Mouse (Mus musculus) lung, adult 2 months (tissue): ENCODE measurements at regions not wholly inside any gene's neighbourhood (a gene's known extent, or its start where the extent isn't known, plus 50 kb on each side); places are given as distances from the start of the nearest gene placed in this dataset.

Experiments
- CTCF ChIP-seq: fragments of 200-500 bp; IDR thresholded peaks from 2 replicates; pipeline ENCODE4 v1.5.1; 2011; ENCODE audit warnings: mild to moderate bottlenecking, low read length, control low read depth; ENCODE audit not compliant: insufficient read depth
- POLR2A ChIP-seq: fragments of 200-500 bp; IDR thresholded peaks from 2 replicates; pipeline ENCODE4 v1.6.1; 2011; ENCODE audit warnings: low read depth, mild to moderate bottlenecking, control low read depth, low read length, borderline replicate concordance; ENCODE audit errors: extremely low read depth

GRCm38 (mm10) chr2:10788509-10788908 is 383.4 kb upstream of the Prkcq start:
- TF ChIP-seq CTCF (no peak), POLR2A (no peak)
